Mouse (Mus musculus) right cerebral cortex, adult 18-20 months (tissue): Measurements from ENCODE around the gene Prkar2b.
A peak's percentile ranks its signal among the peaks of the same experiment; 100 is the strongest.

Experiments
- DNase-seq: peaks from one replicate; pipeline ENCODE4 v3.0.0; 2022; ENCODE audit warnings: mixed read lengths

Prkar2b gene

GRCm38 (mm10) chr12:31964074-31964473 lies 97.0 kb downstream of the Prkar2b start:
- DNase-seq: no peak

DNA sequence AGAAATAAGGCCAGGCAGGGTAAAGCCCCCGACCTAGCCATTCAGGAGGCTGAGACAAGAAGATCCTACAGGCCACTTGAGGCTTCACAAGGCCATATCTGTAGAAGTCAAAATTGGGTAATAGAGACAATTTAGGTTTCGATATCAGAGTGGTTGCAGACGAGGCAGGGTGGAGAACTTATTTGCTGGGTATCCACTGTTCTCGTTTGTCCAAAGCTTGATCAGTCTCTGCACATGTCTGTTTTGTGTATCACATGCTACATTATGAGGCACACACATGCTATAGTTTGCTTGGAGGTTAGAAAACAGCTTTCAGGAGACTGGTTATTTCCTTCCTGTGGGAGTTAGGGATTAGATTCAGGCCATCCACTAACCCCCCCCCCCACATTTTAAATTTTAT lies 105.3 kb downstream of the Prkar2b start:
- DNase-seq: no peak

DNA sequence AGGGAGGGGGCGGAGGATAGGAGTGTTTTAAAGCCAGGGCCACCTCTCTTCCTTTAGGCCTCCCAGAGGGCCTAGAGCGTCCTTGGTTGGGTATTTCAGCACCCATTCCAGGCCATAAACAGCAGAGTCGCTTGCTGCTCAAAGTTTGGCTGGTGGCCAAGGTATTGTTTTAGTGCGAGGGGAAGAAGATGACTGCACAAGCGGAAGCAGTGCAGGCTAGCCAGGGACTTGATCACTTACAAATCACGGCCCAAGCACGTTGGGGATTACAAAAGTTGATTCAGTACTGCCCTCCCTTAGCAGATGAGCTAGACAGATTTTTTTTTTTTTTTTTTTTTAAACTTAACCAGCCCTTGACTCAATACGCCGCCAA lies 110.5 kb downstream of the Prkar2b start:
- no peak for DNase-seq

DNA sequence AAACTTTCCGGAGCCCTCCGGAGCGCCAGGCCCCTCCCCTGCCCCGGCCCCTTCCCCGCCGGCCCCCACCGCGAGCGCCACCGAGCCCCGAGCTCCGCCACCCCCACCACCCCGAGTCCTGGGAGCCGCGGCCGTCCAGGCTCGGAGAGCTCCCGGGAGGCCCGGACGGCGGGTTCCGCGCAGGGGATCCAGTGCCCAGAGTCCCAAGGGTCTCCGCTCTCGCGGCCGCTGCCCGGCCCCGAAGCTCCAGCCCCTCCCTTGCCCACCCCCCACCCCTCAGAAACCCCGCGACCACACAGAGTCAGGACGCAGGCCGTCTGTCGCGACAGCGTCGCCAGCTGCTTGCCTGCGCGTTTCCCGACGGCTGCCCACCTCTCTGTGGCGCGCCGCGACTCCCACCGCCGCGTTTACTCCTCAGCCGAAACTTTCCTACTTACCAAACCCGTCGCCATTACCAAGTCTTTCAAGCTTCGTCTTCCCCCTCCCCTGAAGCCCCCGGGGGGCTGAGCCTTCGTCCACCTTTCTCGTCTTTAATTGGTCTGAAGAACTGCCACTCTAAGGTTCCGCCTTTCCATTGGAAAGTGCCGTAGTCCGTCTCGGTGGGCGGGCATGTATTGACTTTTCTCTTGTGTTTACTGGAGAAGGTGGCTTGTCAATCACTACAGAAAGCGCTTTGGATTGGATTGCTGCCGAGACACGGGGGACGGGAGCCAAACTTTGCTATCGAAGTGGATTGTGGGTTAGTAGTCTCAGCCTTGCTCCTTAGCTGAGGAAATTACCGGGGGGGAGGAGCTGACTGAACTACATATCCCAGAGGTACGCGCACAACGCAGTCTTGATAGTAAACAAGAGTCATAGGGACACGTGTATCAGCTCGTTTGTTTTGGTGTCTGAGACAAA lies 111.1 kb downstream of the Prkar2b start, which contains the start of gene Hbp1:
Gene Hbp1, minus strand, starts transcription at position 777 of the 900 bp plus-strand sequence.
- DNase-seq: peak; percentile 100

DNA sequence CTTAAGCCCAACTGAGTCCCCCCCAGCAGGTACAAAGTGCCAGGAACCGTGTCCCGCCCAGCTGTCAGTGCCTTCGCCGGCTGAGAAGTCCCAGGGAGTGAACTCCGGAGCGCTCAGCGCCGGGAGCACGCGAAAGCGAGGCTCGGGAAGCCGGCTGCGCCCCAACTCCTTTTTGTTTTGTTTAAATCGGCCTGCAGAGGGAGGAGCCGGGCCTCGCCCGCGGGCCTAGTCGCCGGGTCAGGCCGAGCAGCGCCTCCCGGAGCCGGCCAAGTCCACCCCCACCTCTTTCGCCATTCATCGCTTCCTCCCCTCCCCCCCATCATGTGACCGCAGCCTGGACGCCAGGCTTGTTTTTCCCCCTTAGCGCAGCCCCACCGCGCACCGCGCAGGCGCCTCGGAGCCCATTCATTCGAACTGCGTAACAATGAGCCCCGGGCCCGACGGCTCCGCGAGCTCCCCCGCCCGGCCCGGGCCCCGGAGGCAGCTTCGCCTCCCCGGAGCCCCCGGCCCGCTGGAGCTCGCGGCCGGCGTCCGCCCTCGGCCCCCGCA lies 111.8 kb downstream of the Prkar2b start:
- DNase-seq: peak; percentile 91

DNA sequence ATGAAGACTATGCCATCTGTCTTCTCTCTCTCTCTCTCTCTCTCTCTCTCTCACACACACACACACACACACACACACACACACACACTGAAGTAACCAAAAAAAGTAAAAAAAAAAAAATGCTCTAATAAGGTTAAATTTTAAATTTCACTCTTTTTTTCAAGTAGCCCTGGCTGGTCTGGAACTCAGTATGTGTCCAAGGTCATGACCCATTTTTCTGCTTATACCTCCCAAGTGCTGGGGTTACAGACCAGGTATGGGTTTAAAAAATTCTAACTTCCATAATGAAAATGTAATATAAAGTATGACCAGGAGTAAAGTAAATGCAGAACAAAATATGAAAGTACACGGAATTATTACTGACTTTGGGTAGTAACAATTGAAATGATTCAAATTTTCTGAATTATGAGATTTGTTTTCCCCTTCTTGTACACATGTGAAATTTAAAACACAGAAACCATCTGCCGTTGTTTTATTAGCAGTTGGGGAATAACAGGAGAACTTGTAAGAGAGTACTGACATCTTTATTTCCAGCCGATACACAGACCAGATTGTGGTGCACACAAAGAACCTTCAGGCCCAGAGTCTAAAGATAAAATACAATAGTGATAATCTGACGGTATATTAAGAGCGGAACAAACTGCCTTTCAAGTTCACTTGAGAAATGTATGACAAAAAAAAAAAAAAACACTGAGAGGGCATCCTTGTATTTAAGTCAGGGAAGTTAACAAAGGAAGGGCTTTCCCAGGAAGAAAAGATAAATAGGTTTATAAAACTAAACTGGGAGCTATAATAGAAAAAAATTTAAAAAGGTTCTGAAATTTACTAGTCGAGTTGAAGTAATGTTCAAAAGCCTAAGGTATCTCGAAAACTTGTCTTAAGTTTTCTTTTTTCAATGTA lies 112.7 kb downstream of the Prkar2b start:
- DNase-seq: no peak

GRCm38 (mm10) chr12:31947476-31947875 lies 113.6 kb downstream of the Prkar2b start:
- DNase-seq: no peak

- DNase-seq: no peak
Measured at GRCm38 (mm10) chr12:31944405-31944804, 116.7 kb downstream of the Prkar2b start.

GRCm38 (mm10) chr12:31943020-31943654 lies 118.0 kb downstream of the Prkar2b start:
- DNase-seq: no peak

DNA sequence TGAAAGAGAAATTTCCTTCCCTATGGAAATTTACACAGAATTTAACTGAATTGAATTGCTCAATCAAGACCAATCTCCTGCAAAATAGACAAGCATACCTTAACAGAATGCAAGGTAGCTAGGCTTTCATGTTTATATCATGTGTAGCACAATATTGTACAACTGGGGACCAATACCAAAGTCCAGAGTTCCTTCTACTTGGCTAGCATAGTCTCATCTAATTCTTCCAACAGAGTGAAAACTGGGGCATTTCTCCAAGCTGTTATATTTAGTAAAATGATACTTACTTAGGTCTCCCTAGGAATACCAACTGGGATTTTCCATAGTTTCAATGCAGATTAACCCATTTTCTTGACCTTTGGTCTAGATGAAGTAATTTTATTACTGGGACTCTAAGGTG lies 122.1 kb downstream of the Prkar2b start:
- no peak for DNase-seq

- DNase-seq: no peak
Measured at GRCm38 (mm10) chr12:31938391-31938997, 122.6 kb downstream of the Prkar2b start.

GRCm38 (mm10) chr12:31937613-31938012 lies 123.5 kb downstream of the Prkar2b start:
- DNase-seq: no peak

GRCm38 (mm10) chr12:31936657-31937300 lies 124.3 kb downstream of the Prkar2b start:
- DNase-seq: no peak

DNA sequence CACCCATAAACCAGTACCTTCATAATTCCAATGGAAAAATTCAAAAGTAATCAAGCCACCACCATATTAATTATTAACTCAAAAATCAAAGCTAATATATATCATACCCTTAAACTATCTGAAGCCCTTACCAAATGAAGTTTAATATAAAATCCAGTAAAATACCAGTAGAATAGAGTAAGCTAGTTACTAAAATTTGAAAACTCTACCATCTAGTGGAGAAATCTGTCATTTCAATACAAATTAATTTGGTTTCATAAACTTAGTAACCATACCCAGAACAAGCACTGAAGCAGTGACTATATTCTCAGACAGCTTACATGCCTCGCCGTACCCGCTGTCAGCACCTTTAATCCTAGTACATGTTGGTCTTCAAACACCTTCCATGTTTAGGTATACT lies 129.3 kb downstream of the Prkar2b start:
- no peak for DNase-seq

DNA sequence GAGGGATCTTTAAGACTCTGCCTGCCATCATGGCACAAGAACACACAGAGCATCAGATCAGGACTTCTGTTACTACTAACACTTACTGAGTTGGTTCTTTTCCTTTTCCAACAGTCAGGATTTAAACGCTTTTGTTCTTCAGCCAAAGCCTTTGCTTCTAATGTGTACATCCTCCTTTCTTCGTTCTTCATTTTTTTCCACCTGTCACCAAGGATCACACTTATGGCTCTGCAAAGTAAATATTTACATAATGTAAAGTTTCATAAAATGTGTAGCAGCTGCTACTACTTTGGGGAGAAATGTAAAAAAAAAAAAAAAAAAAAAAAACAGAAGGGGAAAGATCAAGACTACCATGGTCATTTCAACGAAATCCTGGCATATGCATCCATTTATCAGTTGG lies 132.6 kb downstream of the Prkar2b start:
- DNase-seq: no peak

GRCm38 (mm10) chr12:31926661-31927061 lies 134.4 kb downstream of the Prkar2b start:
- DNase-seq: peak; percentile 76

GRCm38 (mm10) chr12:31925343-31925742 lies 135.8 kb downstream of the Prkar2b start:
- no peak for DNase-seq

GRCm38 (mm10) chr12:31924135-31924534 lies 137.0 kb downstream of the Prkar2b start:
- DNase-seq: no peak

DNA sequence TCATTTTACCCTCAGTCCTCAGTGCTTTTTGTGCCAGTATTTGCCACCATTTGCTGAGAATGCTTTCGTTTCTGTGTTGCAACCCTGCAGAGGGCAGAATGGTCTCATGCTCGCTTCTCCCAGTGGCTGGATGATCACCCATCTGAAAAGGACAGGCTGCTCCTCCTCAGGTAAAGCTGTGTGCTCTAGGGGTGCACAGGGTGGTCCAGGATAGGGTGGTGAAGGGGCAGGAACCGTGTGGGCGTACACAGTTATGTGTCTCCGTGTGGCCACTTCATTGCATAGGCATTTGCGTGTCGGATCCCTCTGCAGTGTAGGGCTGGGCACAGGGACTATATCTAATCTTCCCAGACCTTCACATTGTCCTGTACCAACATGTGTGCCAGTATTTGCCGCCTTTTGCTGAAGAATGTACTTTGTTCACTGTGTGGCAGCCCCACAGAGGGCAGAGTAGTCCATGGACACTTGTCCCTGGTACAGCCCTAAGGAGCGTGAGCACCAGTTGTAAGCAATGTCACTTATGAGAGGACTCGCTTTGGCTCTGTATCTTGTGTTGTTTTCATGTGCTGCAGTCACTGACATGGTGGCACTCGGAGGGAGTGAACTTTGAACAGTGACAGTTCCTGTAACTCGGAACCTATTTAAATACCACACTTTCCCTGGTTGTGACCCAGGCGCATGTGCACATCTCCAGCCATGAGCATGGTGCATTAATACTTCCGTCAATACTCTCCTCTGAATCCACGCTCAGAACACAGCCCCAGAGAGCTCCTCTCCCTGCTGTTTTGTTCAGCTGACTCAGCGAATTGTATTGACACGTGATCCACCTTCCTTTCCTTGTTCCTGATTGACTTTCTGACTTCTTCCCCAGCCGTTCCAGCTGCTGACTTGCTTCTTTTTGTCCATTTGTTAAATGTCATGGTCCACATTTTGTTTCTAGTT lies 140.4 kb downstream of the Prkar2b start:
- DNase-seq: no peak

DNA sequence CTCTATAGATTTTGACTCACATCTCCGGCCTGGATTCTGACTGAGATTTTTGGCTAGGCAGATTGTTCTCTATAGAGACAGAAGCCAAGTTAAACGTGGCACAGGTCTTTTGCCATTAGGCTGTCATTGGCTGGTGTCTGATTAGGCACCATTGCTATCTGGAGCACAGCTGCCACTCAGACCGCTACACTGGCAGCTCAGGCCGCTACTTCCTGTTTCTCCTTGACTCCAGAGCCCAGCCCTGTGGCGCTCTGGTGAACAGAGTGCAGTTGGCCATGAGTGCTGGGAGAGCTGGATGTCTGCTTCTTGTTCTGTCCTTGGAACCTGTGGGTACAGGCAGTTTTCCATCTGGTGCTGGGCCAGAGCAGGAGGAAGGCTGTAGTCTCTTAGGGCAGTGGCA lies 143.9 kb downstream of the Prkar2b start:
- DNase-seq: no peak

DNA sequence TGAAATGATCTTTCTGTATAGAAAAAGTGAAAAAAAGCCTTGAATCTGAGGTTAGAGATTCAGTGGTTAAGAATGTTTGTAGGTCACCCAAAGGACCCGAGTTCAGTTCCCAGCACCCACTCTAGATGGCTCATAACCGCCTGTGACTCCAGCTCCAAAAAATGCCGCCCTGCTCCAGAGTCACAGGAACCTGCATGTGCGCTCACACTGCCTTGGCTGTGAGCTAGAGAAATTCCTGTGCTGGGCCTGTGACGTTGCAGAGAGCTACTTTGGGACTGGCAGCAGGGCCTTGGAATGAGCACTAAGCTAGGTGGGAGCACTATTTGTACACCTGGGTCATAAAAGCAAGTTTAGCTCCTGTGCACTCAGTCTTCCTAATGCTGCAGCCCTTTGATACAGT lies 144.4 kb downstream of the Prkar2b start:
- no peak for DNase-seq
